11 mouse cellular contexts compared by ENCODE assay signal in genomic region chr7:45175929-45176328, GRCm38 (mm10). TPM values are rescaled to one million over a fixed set of nuclear protein-coding genes. Genes with fewer than 3 reads are reported as not detected.
A peak's percentile ranks its signal among the peaks of the same experiment; 100 is the strongest.
DNase-seq lines count a peak whose midpoint lies in the region; ATAC-seq and TF ChIP-seq lines count a peak whose summit lies in the region.
"Had no signal": no experiment of that assay in that cellular context is flagged by ENCODE, and none has a peak within 500 bp of the region (broad histone marks: within the 10 kb centered on the region; RNA-seq: fewer than 3 reads in every experiment).

No protein-coding gene starts in this region.

- no peak for ATAC-seq in lung, embryonic 14.5 days (ENCODE audit: insufficient read depth)
- ATAC-seq in intestine, embryonic 16.5 days, result no peak
- ATAC-seq in stomach, embryonic 14.5 days (ENCODE audit: insufficient number of reproducible peaks, insufficient read depth, low FRiP score, low read depth), result no peak

- H3K27ac ChIP-seq in lung, embryonic 14.5 days (ENCODE audit: low read depth), result no peak overlapping the region
- no peak overlapping the region for H3K27ac ChIP-seq in intestine, embryonic 16.5 days (ENCODE audit: low read length)
- no peak overlapping the region for H3K27ac ChIP-seq in stomach, embryonic 14.5 days (ENCODE audit: low read length)
- H3K27ac ChIP-seq: liver, embryonic 15.5 days had no signal

- WGBS in lung, embryonic 14.5 days, result 1% methylated on average over 23 of the region's 23 CpGs
- 3% methylated on average over 23 of the region's 23 CpGs for WGBS in lung, adult 2 months
- 2% methylated on average over 23 of the region's 23 CpGs for WGBS in intestine, embryonic 16.5 days
- WGBS in stomach, embryonic 14.5 days, result under 1% methylated on average over 22 of the region's 23 CpGs

- peak; percentile 54 for DNase-seq in cerebellum, adult 9-11 months
- no peak for DNase-seq in cerebellum, adult 8-10 months
- DNase-seq in lung, embryonic 14.5 days, result no peak
- no peak for DNase-seq in lung, adult 2 months
- no peak for DNase-seq in layer of hippocampus, adult 9-11 months
- DNase-seq in layer of hippocampus, postnatal 25 days (ENCODE audit: extremely low spot score in 1 of 2, low spot score in 1 of 2), result no peak
- DNase-seq: kidney, adult 2 months had no signal

- peak overlapping the region; percentile 33 for H3K4me2 ChIP-seq in lung, embryonic 14.5 days
- H3K4me2 ChIP-seq in intestine, embryonic 16.5 days (ENCODE audit: low read depth, low read length), result no peak overlapping the region
- H3K4me2 ChIP-seq in stomach, embryonic 14.5 days (replicated peaks; ENCODE audit: low read depth, low read length), result 0 out of 2 replicates have a peak overlapping the region, but pooled peaks have one; percentile 16
- H3K4me2 ChIP-seq: liver, embryonic 15.5 days had no signal

- no peaks in the 10 kb centered on the region for H3K36me3 ChIP-seq in lung, embryonic 14.5 days (ENCODE audit: insufficient read depth)
- H3K36me3 ChIP-seq in intestine, embryonic 16.5 days (ENCODE audit: control insufficient read depth, insufficient read depth, low read length), result no peaks in the 10 kb centered on the region
- no peaks in the 10 kb centered on the region for H3K36me3 ChIP-seq in stomach, embryonic 14.5 days (ENCODE audit: control insufficient read depth, insufficient read depth, low read length)
- H3K36me3 ChIP-seq: liver, embryonic 15.5 days had no signal

- no peaks in the 10 kb centered on the region for H3K9me3 ChIP-seq in lung, embryonic 14.5 days (ENCODE audit: low read depth, low read length)
- H3K9me3 ChIP-seq in intestine, embryonic 16.5 days (ENCODE audit: control insufficient read depth, low read length), result no peaks in the 10 kb centered on the region
- no peaks in the 10 kb centered on the region for H3K9me3 ChIP-seq in stomach, embryonic 14.5 days (ENCODE audit: control insufficient read depth, low read depth, low read length)
- H3K9me3 ChIP-seq: liver, embryonic 15.5 days had no signal

- H3K4me1 ChIP-seq in lung, embryonic 14.5 days (ENCODE audit: insufficient read depth), result no peaks in the 10 kb centered on the region
- no peaks in the 10 kb centered on the region for H3K4me1 ChIP-seq in lung, adult 2 months (ENCODE audit: control insufficient read depth, insufficient read depth, low read length)
- H3K4me1 ChIP-seq in intestine, embryonic 16.5 days (ENCODE audit: control insufficient read depth, insufficient read depth, low read length), result 0 out of 2 replicates have a peak, but pooled peaks cover 8% of the 10 kb centered on the region
- H3K4me1 ChIP-seq in stomach, embryonic 14.5 days (ENCODE audit: control insufficient read depth, insufficient read depth, low read length), result peaks cover 4% of the 10 kb centered on the region; the same call in 1 of the 2 replicates

- no peak for TF ChIP-seq CTCF in lung, embryonic 14.5 days (IDR thresholded peaks at IDR 0.05; ENCODE audit: low read depth)
- no peak for TF ChIP-seq CTCF in lung, adult 2 months (IDR thresholded peaks at IDR 0.05; ENCODE audit: insufficient read depth, low read length)

- no peak for TF ChIP-seq POLR2A in lung, adult 2 months (IDR thresholded peaks at IDR 0.05; ENCODE audit: borderline replicate concordance, extremely low read depth, low read depth, low read length)

- no peak overlapping the region for H3K9ac ChIP-seq in lung, embryonic 14.5 days
- no peak overlapping the region for H3K9ac ChIP-seq in intestine, embryonic 16.5 days (ENCODE audit: low read depth, low read length)
- no peak overlapping the region for H3K9ac ChIP-seq in stomach, embryonic 14.5 days (replicated peaks; ENCODE audit: low read depth, low read length)
- H3K9ac ChIP-seq: liver, embryonic 15.5 days had no signal

- peak overlapping the region; percentile 17; the same call in 1 of the 2 replicates for H3K4me3 ChIP-seq in lung, embryonic 14.5 days (ENCODE audit: low read depth, low read length)
- H3K4me3 ChIP-seq in lung, adult 2 months (replicated peaks; ENCODE audit: extremely low read depth, low read depth, low read length), result no peak overlapping the region
- peak overlapping the region; percentile 1; the same call in 1 of the 2 replicates for H3K4me3 ChIP-seq in intestine, embryonic 16.5 days (ENCODE audit: low read length)
- peak overlapping the region; percentile 4; the same call in 1 of the 2 replicates for H3K4me3 ChIP-seq in stomach, embryonic 14.5 days (ENCODE audit: low read depth, low read length)
- H3K4me3 ChIP-seq: liver, embryonic 15.5 days had no signal

- H3K27me3 ChIP-seq in lung, embryonic 14.5 days (ENCODE audit: insufficient read depth, low read length), result peaks cover 71% of the 10 kb centered on the region
- peaks cover 68% of the 10 kb centered on the region for H3K27me3 ChIP-seq in intestine, embryonic 16.5 days (replicated peaks; ENCODE audit: control insufficient read depth, insufficient read depth, low read length)
- H3K27me3 ChIP-seq in stomach, embryonic 14.5 days (ENCODE audit: control insufficient read depth, insufficient read depth, low read length), result peaks cover 62% of the 10 kb centered on the region

RNA-seq across cellular contexts. Expression of gene Gfy, which starts 3.4 kb away (rescaled TPM):
- polyA plus RNA-seq in lung, embryonic 14.5 days (2014; fragmentation: Nextera tagmentation; extraction: Ambion mirVana), result not detected in 2 replicates
- polyA plus RNA-seq in lung, adult 2 months (2012; rRNA removed), result 0.44 and 0.53 TPM in 2 replicates
- not detected in 2 replicates for polyA plus RNA-seq in intestine, embryonic 16.5 days (2015; fragmentation: Nextera tagmentation; extraction: Ambion mirVana)
- not detected in 2 replicates for polyA plus RNA-seq in stomach, embryonic 14.5 days (2014; fragmentation: Nextera tagmentation; extraction: Ambion mirVana)
- under 1 TPM in 1 of 2 experiments, not detected in 1; 0.26 TPM for total RNA-seq in layer of hippocampus, postnatal 25 days (2021)
- polyA plus RNA-seq: kidney, adult 2 months; liver, embryonic 15.5 days; small intestine, adult 2 months had no signal

RNA-seq across cellular contexts. Expression of gene Pth2, which starts 4.9 kb away (rescaled TPM):
- not detected in 2 replicates for polyA plus RNA-seq in lung, embryonic 14.5 days (2014; fragmentation: Nextera tagmentation; extraction: Ambion mirVana)
- not detected in 2 replicates for polyA plus RNA-seq in lung, adult 2 months (2012; rRNA removed)
- not detected in 2 replicates for polyA plus RNA-seq in intestine, embryonic 16.5 days (2015; fragmentation: Nextera tagmentation; extraction: Ambion mirVana)
- not detected in 2 replicates for polyA plus RNA-seq in stomach, embryonic 14.5 days (2014; fragmentation: Nextera tagmentation; extraction: Ambion mirVana)
- not detected for total RNA-seq in layer of hippocampus, postnatal 25 days (2021)
- polyA plus RNA-seq: kidney, adult 2 months; liver, embryonic 15.5 days; small intestine, adult 2 months had no signal

RNA-seq across cellular contexts. Expression of gene Slc17a7, which starts 12.2 kb away (rescaled TPM):
- 0.09 and 0.97 TPM in 2 replicates for polyA plus RNA-seq in lung, embryonic 14.5 days (2014; fragmentation: Nextera tagmentation; extraction: Ambion mirVana)
- 2.4 and 2.7 TPM in 2 replicates for polyA plus RNA-seq in lung, adult 2 months (2012; rRNA removed)
- polyA plus RNA-seq in intestine, embryonic 16.5 days (2015; fragmentation: Nextera tagmentation; extraction: Ambion mirVana), result 0.13 TPM in 1 of 2 replicates, not detected in the other
- 0.20 TPM in 1 of 2 replicates, not detected in the other for polyA plus RNA-seq in stomach, embryonic 14.5 days (2014; fragmentation: Nextera tagmentation; extraction: Ambion mirVana)
- 1,000 to 10,000 TPM; 1,494 to 1,551 TPM for total RNA-seq in layer of hippocampus, postnatal 25 days (2021)
- polyA plus RNA-seq: kidney, adult 2 months; liver, embryonic 15.5 days had no signal

RNA-seq across cellular contexts. Expression of gene Aldh16a1, which starts 21.5 kb away (rescaled TPM):
- 52.1 and 52.9 TPM in 2 replicates for polyA plus RNA-seq in lung, embryonic 14.5 days (2014; fragmentation: Nextera tagmentation; extraction: Ambion mirVana)
- polyA plus RNA-seq in lung, adult 2 months (2012; rRNA removed), result 48.6 and 58.5 TPM in 2 replicates
- polyA plus RNA-seq in intestine, embryonic 16.5 days (2015; fragmentation: Nextera tagmentation; extraction: Ambion mirVana), result 106 and 110 TPM in 2 replicates
- 43.4 and 54.1 TPM in 2 replicates for polyA plus RNA-seq in stomach, embryonic 14.5 days (2014; fragmentation: Nextera tagmentation; extraction: Ambion mirVana)
- total RNA-seq in layer of hippocampus, postnatal 25 days (2021), result 10 to 100 TPM; 10.9 to 13.6 TPM

RNA-seq across cellular contexts. Expression of gene Pih1d1, which starts 21.8 kb away (rescaled TPM):
- 110 and 112 TPM in 2 replicates for polyA plus RNA-seq in lung, embryonic 14.5 days (2014; fragmentation: Nextera tagmentation; extraction: Ambion mirVana)
- polyA plus RNA-seq in lung, adult 2 months (2012; rRNA removed), result 46.9 and 50.1 TPM in 2 replicates
- 90.9 and 96.5 TPM in 2 replicates for polyA plus RNA-seq in intestine, embryonic 16.5 days (2015; fragmentation: Nextera tagmentation; extraction: Ambion mirVana)
- polyA plus RNA-seq in stomach, embryonic 14.5 days (2014; fragmentation: Nextera tagmentation; extraction: Ambion mirVana), result 103 and 114 TPM in 2 replicates
- total RNA-seq in layer of hippocampus, postnatal 25 days (2021), result 10 to 100 TPM; 43.2 to 47.0 TPM
